Mouse (Mus musculus) MEL (cell line): Measurements from ENCODE around the gene Oxct1.

Experiments used
- E2F4 ChIP-seq: IDR thresholded peaks from 2 replicates; pipeline ENCODE4 v1.6.1; 2011; ENCODE audit warnings: low read depth, low read length, improper control_type of control experiment, borderline replicate concordance
- EP300 ChIP-seq, 2 experiments: IDR thresholded peaks; 2 replicates each; pipeline ENCODE4 v1.6.1; 2011; ENCODE audit warnings: improper control_type of control experiment in 2 of 2, low read length in 2 of 2, low read depth in 1 of 2, mild to moderate bottlenecking in 1 of 2
- GATA1 ChIP-seq: IDR thresholded peaks from 2 replicates; pipeline ENCODE4 v1.6.1; 2011; ENCODE audit warnings: low read depth, low read length, improper control_type of control experiment
- MAZ ChIP-seq: IDR thresholded peaks from 2 replicates; pipeline ENCODE4 v1.6.1; 2012; ENCODE audit warnings: low read depth, mild to moderate bottlenecking, inconsistent platforms, low read length, improper control_type of control experiment
- MXI1 ChIP-seq: IDR thresholded peaks from 2 replicates; pipeline ENCODE4 v1.6.1; 2011; ENCODE audit warnings: mild to moderate bottlenecking, low read depth, low read length, improper control_type of control experiment
- NRF1 ChIP-seq: IDR thresholded peaks from 2 replicates; pipeline ENCODE4 v1.6.1; 2014; ENCODE audit warnings: low read depth, mild to moderate bottlenecking, inconsistent platforms, low read length, improper control_type of control experiment, moderate library complexity; ENCODE audit not compliant: poor library complexity, insufficient read depth, severe bottlenecking
- POLR2A ChIP-seq, 2 experiments: IDR thresholded peaks; 2 replicates each; pipeline ENCODE4 v1.6.1; 2011 to 2012; ENCODE audit warnings: low read length in 2 of 2, mild to moderate bottlenecking in 2 of 2, control low read depth in 1 of 2, improper control_type of control experiment in 1 of 2, low read depth in 1 of 2, moderate library complexity in 1 of 2; ENCODE audit not compliant: control insufficient read depth in 1 of 2, insufficient read depth in 1 of 2, poor library complexity in 1 of 2
- POLR2AphosphoS2 ChIP-seq: IDR thresholded peaks from 2 replicates; pipeline ENCODE4 v1.6.1; 2011; ENCODE audit warnings: low read length, improper control_type of control experiment
- RCOR1 ChIP-seq: IDR thresholded peaks from 2 replicates; pipeline ENCODE4 v1.6.1; 2012; ENCODE audit warnings: low read depth, mild to moderate bottlenecking, inconsistent platforms, low read length, improper control_type of control experiment
- ZC3H11A ChIP-seq: IDR thresholded peaks from 2 replicates; pipeline ENCODE4 v1.6.1; 2012; ENCODE audit warnings: low read depth, mild to moderate bottlenecking, inconsistent platforms, low read length, improper control_type of control experiment

DNA sequence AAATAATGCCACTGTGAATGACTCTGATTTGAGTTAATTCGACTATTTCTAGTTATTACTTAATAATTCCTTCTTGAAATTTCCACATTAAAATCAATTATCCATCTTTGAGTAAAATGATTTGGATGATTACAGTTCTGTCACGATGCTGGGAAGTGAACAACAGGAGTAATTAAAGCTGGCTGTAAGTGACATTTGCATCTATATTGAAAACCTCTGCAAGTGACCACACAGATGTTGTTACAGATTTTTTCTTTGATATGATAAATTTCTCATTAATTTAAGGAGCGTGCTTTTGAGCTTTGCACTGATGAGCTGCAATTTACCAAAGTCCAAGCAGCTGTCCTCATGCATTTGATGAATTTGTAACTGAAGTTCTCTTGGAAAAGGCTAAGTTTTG, 64.4 kb downstream of the Oxct1 start:
- TF ChIP-seq E2F4 (no peak), POLR2AphosphoS2 (no peak), EP300 (IDR thresholded peaks at IDR 0.05; ENCODE audit: low read depth in 1 of 2, low read length in 2 of 2) (no peak), RCOR1 (no peak), POLR2A (IDR thresholded peaks at IDR 0.05; ENCODE audit: control insufficient read depth in 1 of 2, insufficient read depth in 1 of 2, low read depth in 1 of 2, low read length in 2 of 2, poor library complexity in 1 of 2) (no peak), GATA1 (no peak), MAZ (no peak), NRF1 (no peak), MXI1 (no peak), ZC3H11A (no peak)
